Mouse (Mus musculus) E14TG2a.4 (cell line): ENCODE results near the gene Il4ra.
A peak's percentile ranks its signal among the peaks of the same experiment; 100 is the strongest.

Experiments used
- H3K27me3 ChIP-seq: 2 replicates; pipeline ENCODE4 v1.6.1; 2014; ENCODE audit warnings: low read length, control low read depth; ENCODE audit not compliant: insufficient read depth
- H3K36me3 ChIP-seq: 2 replicates; pipeline ENCODE4 v1.6.1; 2014; ENCODE audit warnings: low read length, control low read depth; ENCODE audit not compliant: insufficient read depth
- H3K4me1 ChIP-seq: replicated peaks from 2 replicates; pipeline ENCODE4 v1.6.1; 2014; ENCODE audit warnings: low read depth, low read length, control low read depth
- H3K4me3 ChIP-seq: replicated peaks from 2 replicates; pipeline ENCODE4 v1.5.1; 2014; ENCODE audit warnings: mild to moderate bottlenecking, low read length
- H3K9me3 ChIP-seq: 2 replicates; pipeline ENCODE4 v1.6.1; 2014; ENCODE audit warnings: low read length, control low read depth
- CTCF ChIP-seq: conservative IDR thresholded peaks from 2 replicates; pipeline ENCODE4 v1.5.1; 2014; ENCODE audit warnings: low read length
- NANOG ChIP-seq: IDR thresholded peaks from 2 replicates; pipeline ENCODE4 v1.6.1; 2014; ENCODE audit warnings: borderline replicate concordance, low read length, mixed read lengths
- POU5F1 ChIP-seq: IDR thresholded peaks from 2 replicates; pipeline ENCODE4 v1.6.1; 2014; ENCODE audit warnings: low read length, borderline replicate concordance

Gene Il4ra

GRCm38 (mm10) chr7:125581317-125581672 lies 29.4 kb downstream of the Il4ra start:
- peak overlapping the region; percentile 68 for H3K4me3 ChIP-seq
- peak; percentile 32 for TF ChIP-seq CTCF
- no peak for TF ChIP-seq POU5F1
- no peaks in the 10 kb centered on the region for H3K9me3 ChIP-seq
- no peaks in the 10 kb centered on the region for H3K4me1 ChIP-seq
- H3K27me3 ChIP-seq, result peaks cover 9% of the 10 kb centered on the region; the same call in 1 of the 2 replicates
- no peaks in the 10 kb centered on the region for H3K36me3 ChIP-seq

- H3K36me3 ChIP-seq, result no peaks in the 10 kb centered on the region
- peaks cover 9% of the 10 kb centered on the region; the same call in 1 of the 2 replicates for H3K27me3 ChIP-seq
- no peak for TF ChIP-seq CTCF
- TF ChIP-seq POU5F1, result no peak
- no peak for TF ChIP-seq NANOG
- H3K4me1 ChIP-seq, result no peaks in the 10 kb centered on the region
- peaks cover 4% of the 10 kb centered on the region; the same call in 1 of the 2 replicates for H3K9me3 ChIP-seq
- H3K4me3 ChIP-seq, result no peak overlapping the region
Measured at GRCm38 (mm10) chr7:125583325-125584004, 31.5 kb downstream of the Il4ra start.

- Histone ChIP-seq H3K27me3 (peaks cover 5% of the 10 kb centered on the region; the same call in 1 of the 2 replicates), H3K4me1 (no peaks in the 10 kb centered on the region), H3K9me3 (peaks cover 4% of the 10 kb centered on the region; the same call in 1 of the 2 replicates), H3K4me3 (no peak overlapping the region), H3K36me3 (no peaks in the 10 kb centered on the region)
- no peak for TF ChIP-seq NANOG
- no peak for TF ChIP-seq CTCF
- no peak for TF ChIP-seq POU5F1
Measured at GRCm38 (mm10) chr7:125584005-125584369, 32.1 kb downstream of the Il4ra start.

- no peaks in the 10 kb centered on the region for H3K36me3 ChIP-seq
- H3K4me1 ChIP-seq, result no peaks in the 10 kb centered on the region
- TF ChIP-seq NANOG (no peak), POU5F1 (no peak)
- H3K27me3 ChIP-seq, result no peaks in the 10 kb centered on the region
- H3K4me3 ChIP-seq, result no peak overlapping the region
- peaks cover 4% of the 10 kb centered on the region; the same call in 1 of the 2 replicates for H3K9me3 ChIP-seq
Measured at GRCm38 (mm10) chr7:125586355-125586754, 34.4 kb downstream of the Il4ra start.

GRCm38 (mm10) chr7:125588721-125589120 lies 36.8 kb downstream of the Il4ra start:
- Histone ChIP-seq H3K9me3 (peaks cover 4% of the 10 kb centered on the region; the same call in 1 of the 2 replicates), H3K36me3 (no peaks in the 10 kb centered on the region), H3K27me3 (no peaks in the 10 kb centered on the region), H3K4me3 (no peak overlapping the region), H3K4me1 (no peaks in the 10 kb centered on the region)
- TF ChIP-seq POU5F1, result no peak
- no peak for TF ChIP-seq CTCF
- no peak for TF ChIP-seq NANOG

GRCm38 (mm10) chr7:125589896-125590295 lies 38.0 kb downstream of the Il4ra start:
- no peaks in the 10 kb centered on the region for H3K36me3 ChIP-seq
- TF ChIP-seq CTCF, result no peak
- TF ChIP-seq NANOG, result no peak
- TF ChIP-seq POU5F1, result no peak

GRCm38 (mm10) chr7:125593831-125594230 lies 41.9 kb downstream of the Il4ra start:
- no peaks in the 10 kb centered on the region for H3K27me3 ChIP-seq
- H3K36me3 ChIP-seq, result no peaks in the 10 kb centered on the region
- H3K4me3 ChIP-seq, result no peak overlapping the region
- no peak for TF ChIP-seq CTCF
- TF ChIP-seq POU5F1, result no peak
- no peak for TF ChIP-seq NANOG
- H3K4me1 ChIP-seq, result no peaks in the 10 kb centered on the region
- H3K9me3 ChIP-seq, result no peaks in the 10 kb centered on the region

More at GRCm38 (mm10) chr7:125589896-125590295, 38.0 kb downstream of the Il4ra start:
- Histone ChIP-seq H3K4me1 (no peaks in the 10 kb centered on the region), H3K4me3 (no peak overlapping the region), H3K27me3 (no peaks in the 10 kb centered on the region), H3K9me3 (peaks cover 4% of the 10 kb centered on the region; the same call in 1 of the 2 replicates)

GRCm38 (mm10) chr7:125596406-125596805 lies 44.5 kb downstream of the Il4ra start:
- Histone ChIP-seq H3K4me3 (no peak overlapping the region), H3K9me3 (no peaks in the 10 kb centered on the region), H3K27me3 (peaks cover 7% of the 10 kb centered on the region; the same call in 1 of the 2 replicates), H3K36me3 (no peaks in the 10 kb centered on the region), H3K4me1 (no peaks in the 10 kb centered on the region)
- TF ChIP-seq POU5F1 (no peak), CTCF (no peak), NANOG (no peak)

- H3K4me1 ChIP-seq, result no peaks in the 10 kb centered on the region
- TF ChIP-seq POU5F1 (no peak), NANOG (no peak), CTCF (no peak)
- peaks cover 14% of the 10 kb centered on the region for H3K27me3 ChIP-seq
- no peak overlapping the region for H3K4me3 ChIP-seq
- no peaks in the 10 kb centered on the region for H3K9me3 ChIP-seq
- no peaks in the 10 kb centered on the region for H3K36me3 ChIP-seq
Measured at GRCm38 (mm10) chr7:125597083-125597482, 45.2 kb downstream of the Il4ra start.
